Mouse (Mus musculus) bone marrow macrophage, adult 2 months (primary cell): ENCODE measurements around the gene Mpc1.

Experiments used
- CTCF ChIP-seq: IDR thresholded peaks from 2 replicates; pipeline ENCODE4 v1.5.1; 2012; ENCODE audit warnings: low read depth, mild to moderate bottlenecking, low read length, moderate library complexity
- POLR2A ChIP-seq: IDR thresholded peaks from 2 replicates; pipeline ENCODE4 v1.6.1; 2012; ENCODE audit warnings: mild to moderate bottlenecking, low read depth, low read length, borderline replicate concordance

DNA sequence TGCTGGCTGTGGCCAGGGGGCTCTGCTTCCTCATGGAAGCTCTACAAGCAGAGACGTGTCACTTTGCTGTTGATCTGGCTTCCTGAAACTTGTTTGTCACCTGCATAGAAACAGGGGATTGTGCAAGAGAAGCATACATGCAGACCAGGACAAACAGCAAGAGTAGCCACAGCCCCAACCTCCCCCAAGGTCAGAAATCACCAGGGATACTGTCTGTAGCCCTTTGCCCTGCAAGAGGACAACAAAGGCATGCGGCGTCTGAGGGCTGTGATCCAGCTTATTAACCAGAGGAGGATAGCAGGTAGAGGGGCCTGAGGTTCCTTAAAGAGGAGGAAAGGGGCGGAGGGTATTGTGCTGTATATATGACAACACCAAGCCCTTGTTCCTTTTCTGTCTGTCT lies 6.6 kb upstream of the Mpc1 start:
- TF ChIP-seq CTCF (no peak), POLR2A (no peak)
